Mouse (Mus musculus): Measurements from ENCODE around the gene Dnase1l1. TPM values are rescaled to one million over a fixed set of nuclear protein-coding genes. Genes with fewer than 3 reads are reported as not detected.

The Dnase1l1 gene
- total RNA-seq, 2 experiments from 2014 or later, result 2.0 to 2.3 TPM

Small RNA genes lying within 50 kb of the gene (microRNA-seq; reads per million reads assigned to microRNA genes)
- gene Mir7091 (not detected), gene Mir7092 (not detected)

Other genes with a start within 250 kb of the Dnase1l1 start
- gene Opn1mw, start 154.9 kb downstream of the Dnase1l1 start, total RNA-seq (2021), result under 1 TPM in 1 of 2 experiments, not detected in 1; 0.66 TPM
- gene Mecp2, start 147.0 kb downstream of the Dnase1l1 start, total RNA-seq (2021), result 10 to 100 TPM; 82.0 to 91.2 TPM
- gene Tex28, start 114.5 kb downstream of the Dnase1l1 start, total RNA-seq (2021), result not detected
- gene Tktl1, start 105.1 kb downstream of the Dnase1l1 start, total RNA-seq (2021), result not detected
- gene Flna, start 32.5 kb downstream of the Dnase1l1 start, total RNA-seq (2021), result 10 to 100 TPM; 57.5 to 74.0 TPM
- gene Emd, start 27.6 kb downstream of the Dnase1l1 start, total RNA-seq (2021), result 10 to 100 TPM; 33.6 to 39.0 TPM
- gene Rpl10, start 11.5 kb downstream of the Dnase1l1 start, total RNA-seq (2021), result 100 to 1,000 TPM; 182 to 197 TPM
- 10 to 100 TPM; 49.7 to 64.0 TPM for gene Taz, start 425 bp downstream of the Dnase1l1 start, total RNA-seq (2021)
- gene Atp6ap1, start 14.8 kb upstream of the Dnase1l1 start, total RNA-seq (2021), result 100 to 1,000 TPM; 340 to 365 TPM
- gene Gdi1, start 22.7 kb upstream of the Dnase1l1 start, total RNA-seq (2021), result 100 to 1,000 TPM; 583 to 584 TPM
- gene Fam50a, start 30.7 kb upstream of the Dnase1l1 start, total RNA-seq (2021), result 10 to 100 TPM; 30.1 to 31.9 TPM
- gene Plxna3, start 46.7 kb upstream of the Dnase1l1 start, total RNA-seq (2021), result 10 to 100 TPM; 17.1 to 28.7 TPM
- gene Lage3, start 71.3 kb upstream of the Dnase1l1 start, total RNA-seq (2021), result 10 to 100 TPM; 23.0 to 26.9 TPM
- gene Ubl4a, start 90.9 kb upstream of the Dnase1l1 start, total RNA-seq (2021), result 10 to 100 TPM; 64.6 to 77.3 TPM
- gene Slc10a3, start 91.0 kb upstream of the Dnase1l1 start, total RNA-seq (2021), result 1 to 10 TPM; 2.4 to 2.7 TPM
- gene Fam3a, start 110.9 kb upstream of the Dnase1l1 start, total RNA-seq (2021), result 10 to 100 TPM; 18.0 to 22.5 TPM
- gene Ikbkg, start 111.0 kb upstream of the Dnase1l1 start, total RNA-seq (2021), result 10 to 100 TPM; 46.9 to 49.9 TPM
- 10 to 100 TPM; 25.9 to 26.3 TPM for gene G6pdx, start 146.9 kb upstream of the Dnase1l1 start, total RNA-seq (2021)
- gene Gm6880, start 199.1 kb upstream of the Dnase1l1 start, total RNA-seq (2021), result not detected